Mouse (Mus musculus) E14TG2a.4 (cell line): Measurements from ENCODE around the gene Acvr1b.

Experiments used
- CTCF ChIP-seq: conservative IDR thresholded peaks from 2 replicates; pipeline ENCODE4 v1.5.1; 2014; ENCODE audit warnings: low read length
- NANOG ChIP-seq: IDR thresholded peaks from 2 replicates; pipeline ENCODE4 v1.6.1; 2014; ENCODE audit warnings: borderline replicate concordance, low read length, mixed read lengths
- POU5F1 ChIP-seq: IDR thresholded peaks from 2 replicates; pipeline ENCODE4 v1.6.1; 2014; ENCODE audit warnings: low read length, borderline replicate concordance

- no peak for TF ChIP-seq CTCF
- no peak for TF ChIP-seq POU5F1
- no peak for TF ChIP-seq NANOG
Observed at GRCm38 (mm10) chr15:101182676-101183075, 8.8 kb downstream of the Acvr1b start.
